Mouse (Mus musculus) lung, postnatal 0 days (tissue): Measurements from ENCODE around the gene Taf1a.

Experiments
- CTCF ChIP-seq: IDR thresholded peaks from 2 replicates; pipeline ENCODE4 v1.5.1; 2016; ENCODE audit warnings: antibody characterized with exemption, mild to moderate bottlenecking
- EP300 ChIP-seq: IDR thresholded peaks from 2 replicates; pipeline ENCODE4 v1.6.1; 2016; ENCODE audit warnings: antibody characterized with exemption, mild to moderate bottlenecking, control low read depth

GRCm38 (mm10) chr1:183377045-183377444 is 11.7 kb upstream of the Taf1a start:
- TF ChIP-seq CTCF (no peak), EP300 (no peak)
